Mouse (Mus musculus) mammary gland, adult 2 months (tissue): ENCODE results near the gene Olfr1276. TPM values are rescaled to one million over a fixed set of nuclear protein-coding genes. Genes with fewer than 3 reads are reported as not detected.

Source experiments
- polyA plus RNA-seq: library from polyadenylated mRNA; depleted of rRNA; stranded (reverse); fragments of >200 nt; gene quantifications from 2 replicates; pipeline ENCODE4 v1.2.3, GENCODE M21; 2012; ENCODE audit warnings: low replicate concordance; rRNA removed

The Olfr1276 gene
- polyA plus RNA-seq, result not detected in 2 replicates

GRCm38 (mm10) chr2:111254216-111254615, at the start of gene Olfr1276:
Gene Olfr1276 (plus strand): TSS chr2:111254516.

DNA sequence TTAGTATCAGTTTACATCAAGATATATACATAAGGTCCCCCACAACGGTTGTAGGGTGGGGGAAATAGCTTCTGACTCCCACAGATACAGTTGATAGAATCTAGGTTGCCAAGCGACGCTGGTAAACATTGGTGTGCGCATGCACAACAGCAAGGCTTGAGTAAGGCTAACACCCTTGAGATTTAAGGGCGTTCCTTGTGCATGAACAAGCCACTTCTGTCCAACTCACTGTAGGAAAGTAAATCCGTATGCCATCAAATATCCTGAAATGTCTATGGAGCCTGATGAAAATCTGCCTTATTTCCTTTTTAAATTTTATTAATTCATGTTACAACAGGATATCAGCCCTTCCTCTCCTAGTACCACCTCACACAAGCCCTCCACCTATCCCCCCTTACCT, 24.8 kb upstream of the Olfr1276 start, which contains the start of gene 4930430A15Rik:
Gene 4930430A15Rik (minus strand): TSS at position 101 of the 400 bp plus-strand sequence.

DNA sequence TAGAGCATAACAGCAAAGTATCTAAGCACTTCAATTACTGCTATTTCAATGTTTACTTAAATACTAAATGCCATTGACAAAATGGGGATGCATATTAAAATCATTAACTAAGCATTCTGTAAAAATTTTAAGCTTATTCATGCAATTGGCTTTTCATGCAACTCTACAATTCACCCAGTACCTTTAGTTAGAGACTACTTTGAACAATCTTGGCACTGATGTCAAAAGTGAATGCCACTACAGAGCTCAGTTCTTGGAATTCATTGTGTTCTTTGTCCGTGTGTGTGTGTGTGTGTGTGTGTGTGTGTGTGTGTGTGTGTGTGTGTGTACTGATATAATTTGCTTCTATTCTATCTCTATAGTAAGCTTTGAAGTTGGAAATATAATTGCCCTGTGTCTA, 19.1 kb upstream of the Olfr1276 start, which contains the start of gene Olfr1275:
Gene Olfr1275 (minus strand): TSS at position 101 of the 400 bp plus-strand sequence.

DNA sequence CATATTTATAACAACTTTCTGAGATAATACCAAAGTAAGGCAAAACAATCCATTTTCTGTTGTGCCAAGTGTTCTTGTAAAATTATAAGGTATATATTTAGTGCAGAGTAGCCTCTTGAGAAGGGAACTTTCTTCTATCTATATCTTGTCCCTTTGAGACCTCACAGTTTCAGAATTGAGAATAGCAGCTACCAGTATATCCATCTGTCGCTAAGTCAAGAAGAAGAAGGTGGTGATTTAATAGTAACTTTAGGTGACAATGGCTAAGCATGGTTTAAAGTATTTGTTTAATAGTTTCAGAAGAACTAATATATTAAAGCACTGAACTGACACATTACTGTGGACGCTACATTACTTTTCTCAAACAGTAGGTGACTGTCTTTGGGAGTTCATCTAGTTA, 19.7 kb downstream of the Olfr1276 start, which contains the start of gene Olfr1277:
Gene Olfr1277 (minus strand): TSS at position 101 of the 400 bp plus-strand sequence.

GRCm38 (mm10) chr2:111289836-111290235, 35.5 kb downstream of the Olfr1276 start, which contains the start of gene Olfr1278:
Gene Olfr1278 (plus strand): TSS chr2:111290136.

GRCm38 (mm10) chr2:111300374-111300773, 46.1 kb downstream of the Olfr1276 start, which contains the start of gene Olfr1279:
Gene Olfr1279 (plus strand): TSS chr2:111300635.

Other genes with a start within 250 kb of the Olfr1276 start
- gene Gm13941, start 148.5 kb upstream of the Olfr1276 start, polyA plus RNA-seq, result not detected in 2 replicates
- not detected in 2 replicates for gene Gm15130, start 101.6 kb upstream of the Olfr1276 start, polyA plus RNA-seq
- not detected in 2 replicates for gene 4930430A15Rik, start 24.9 kb upstream of the Olfr1276 start, polyA plus RNA-seq
- gene Olfr1275, start 19.2 kb upstream of the Olfr1276 start, polyA plus RNA-seq, result not detected in 2 replicates
- gene Olfr1277, start 19.6 kb downstream of the Olfr1276 start, polyA plus RNA-seq, result not detected in 2 replicates
- not detected in 2 replicates for gene Olfr1278, start 35.6 kb downstream of the Olfr1276 start, polyA plus RNA-seq
- not detected in 2 replicates for gene Olfr1279, start 46.1 kb downstream of the Olfr1276 start, polyA plus RNA-seq
- not detected in 2 replicates for gene Olfr1280, start 59.5 kb downstream of the Olfr1276 start, polyA plus RNA-seq
- not detected in 2 replicates for gene Olfr1281, start 72.0 kb downstream of the Olfr1276 start, polyA plus RNA-seq
- gene Olfr1282, start 81.6 kb downstream of the Olfr1276 start, polyA plus RNA-seq, result not detected in 2 replicates
- gene Olfr1283, start 112.3 kb downstream of the Olfr1276 start, polyA plus RNA-seq, result not detected in 2 replicates
- not detected in 2 replicates for gene Olfr1284, start 121.0 kb downstream of the Olfr1276 start, polyA plus RNA-seq
- gene Olfr1286, start 168.6 kb downstream of the Olfr1276 start, polyA plus RNA-seq, result not detected in 2 replicates
- gene Olfr1287, start 194.6 kb downstream of the Olfr1276 start, polyA plus RNA-seq, result not detected in 2 replicates
- not detected in 2 replicates for gene Olfr1288, start 219.6 kb downstream of the Olfr1276 start, polyA plus RNA-seq
- not detected in 2 replicates for gene Olfr1289, start 226.3 kb downstream of the Olfr1276 start, polyA plus RNA-seq
- gene Olfr1290, start 239.3 kb downstream of the Olfr1276 start, polyA plus RNA-seq, result not detected in 2 replicates
- gene Olfr1291-ps1, start 242.7 kb downstream of the Olfr1276 start, polyA plus RNA-seq, result not detected in 2 replicates